Mouse (Mus musculus): ENCODE results near the gene Leng1. TPM values are rescaled to one million over a fixed set of nuclear protein-coding genes. Genes with fewer than 3 reads are reported as not detected.

Leng1 gene
- polyA plus RNA-seq, 1 experiment from 2014 or later: 13.4 TPM

DNA sequence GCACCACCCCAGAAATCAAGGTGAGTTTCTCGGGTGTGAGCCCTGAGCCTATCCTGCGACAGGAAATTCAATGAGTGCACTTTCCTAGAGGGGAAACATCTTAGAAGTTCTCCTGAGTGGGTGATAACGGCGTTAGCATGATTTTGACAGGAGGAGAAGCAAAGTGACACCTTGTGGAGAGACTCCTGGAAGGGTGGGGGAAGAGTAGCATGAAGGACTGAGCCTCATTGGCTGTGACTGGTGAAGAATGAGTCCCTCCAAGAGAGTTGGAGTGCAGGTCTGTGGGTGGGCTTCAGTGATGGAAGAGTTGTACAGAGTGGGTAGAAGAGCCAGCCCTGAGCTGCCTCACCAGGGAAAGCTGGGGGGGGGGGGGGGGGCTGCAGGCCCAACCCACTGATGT lies 8.7 kb downstream of the Leng1 start:
- 83% methylated on average over 4 of the region's 4 CpGs for WGBS
- Histone ChIP-seq H3K27me3 (replicated peaks; ENCODE audit: control insufficient read depth, insufficient read depth, low read length) (no peaks in the 10 kb centered on the region), H3K36me3 (ENCODE audit: control insufficient read depth, insufficient read depth, low read length) (peaks cover 91% of the 10 kb centered on the region), H3K27ac (ENCODE audit: low read depth, low read length) (no peak overlapping the region), H3K4me1 (replicated peaks; ENCODE audit: control insufficient read depth, insufficient read depth, low read length) (no peaks in the 10 kb centered on the region), H3K4me3 (ENCODE audit: low read depth, low read length) (no peak overlapping the region), H3K9me3 (ENCODE audit: control insufficient read depth, low read length) (no peaks in the 10 kb centered on the region), H3K9ac (ENCODE audit: low read depth, low read length) (no peak overlapping the region), H3K4me2 (no peak overlapping the region)
- DNase-seq (ENCODE audit: low spot score) (no peak), ATAC-seq (replicated peaks; ENCODE audit: low FRiP score) (no peak)

DNA sequence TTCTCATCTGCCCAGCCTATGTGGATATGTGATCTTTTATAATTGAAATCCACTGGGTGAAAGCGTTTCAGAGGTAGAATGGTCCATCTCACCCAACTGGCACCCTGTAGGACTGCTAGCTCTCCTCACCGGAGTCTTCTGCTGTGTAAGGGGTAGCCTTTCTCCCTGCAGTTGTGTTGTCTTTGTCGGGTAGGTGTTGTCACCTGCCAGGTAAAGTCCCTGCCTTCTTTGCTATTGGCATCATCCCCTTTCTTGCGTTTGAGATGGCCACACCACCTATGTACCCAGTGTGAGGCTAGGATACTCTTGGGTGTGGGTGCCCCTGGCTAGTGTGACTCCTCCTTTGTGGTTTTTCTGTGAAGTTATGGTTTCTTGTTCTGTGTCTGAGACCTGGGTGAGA lies 19.0 kb downstream of the Leng1 start:
- H3K27ac ChIP-seq (ENCODE audit: low read depth, low read length): no peak overlapping the region
- H3K9me3 ChIP-seq (ENCODE audit: control insufficient read depth, low read length): no peaks in the 10 kb centered on the region
- no peak for ATAC-seq (replicated peaks; ENCODE audit: low FRiP score)
- H3K27me3 ChIP-seq (replicated peaks; ENCODE audit: control insufficient read depth, insufficient read depth, low read length): no peaks in the 10 kb centered on the region
- peaks cover 29% of the 10 kb centered on the region for H3K4me1 ChIP-seq (replicated peaks; ENCODE audit: control insufficient read depth, insufficient read depth, low read length)
- 64% methylated on average over 4 of the region's 4 CpGs for WGBS
- H3K4me3 ChIP-seq (ENCODE audit: low read depth, low read length): peak overlapping the region; percentile 99
- H3K36me3 ChIP-seq (ENCODE audit: control insufficient read depth, insufficient read depth, low read length): peaks cover 13% of the 10 kb centered on the region
- DNase-seq (ENCODE audit: low spot score): no peak
- peak overlapping the region; percentile 90 for H3K4me2 ChIP-seq
- peak overlapping the region; percentile 99 for H3K9ac ChIP-seq (ENCODE audit: low read depth, low read length)

DNA sequence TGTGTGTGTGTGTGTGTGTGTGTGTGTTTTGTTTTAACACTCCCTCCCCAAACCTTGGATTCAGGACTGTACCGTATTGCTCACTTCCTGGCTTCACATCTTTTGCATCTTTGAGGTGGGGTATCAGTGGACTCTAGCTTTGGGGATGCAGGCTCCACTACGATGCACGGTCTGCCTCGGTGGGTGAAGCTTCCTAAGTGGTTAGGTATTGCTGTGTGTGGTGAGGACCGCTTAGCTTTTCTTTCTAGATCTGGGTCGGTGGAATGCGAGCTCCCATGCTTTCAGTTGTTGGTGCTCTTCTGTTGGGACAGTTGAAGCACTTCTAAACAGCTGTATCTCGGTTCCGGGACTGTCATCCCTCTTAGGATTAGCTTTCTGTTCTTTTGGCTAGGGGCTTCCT lies 19.5 kb downstream of the Leng1 start:
- WGBS: 15% methylated on average over 9 of the region's 9 CpGs
- Histone ChIP-seq H3K9ac (ENCODE audit: low read depth, low read length) (peak overlapping the region; percentile 99), H3K4me1 (replicated peaks; ENCODE audit: control insufficient read depth, insufficient read depth, low read length) (peaks cover 29% of the 10 kb centered on the region), H3K4me2 (peak overlapping the region; percentile 90), H3K9me3 (ENCODE audit: control insufficient read depth, low read length) (no peaks in the 10 kb centered on the region), H3K4me3 (ENCODE audit: low read depth, low read length) (peak overlapping the region; percentile 99), H3K27ac (ENCODE audit: low read depth, low read length) (no peak overlapping the region), H3K36me3 (ENCODE audit: control insufficient read depth, insufficient read depth, low read length) (peaks cover 12% of the 10 kb centered on the region), H3K27me3 (replicated peaks; ENCODE audit: control insufficient read depth, insufficient read depth, low read length) (no peaks in the 10 kb centered on the region)
- DNase-seq (ENCODE audit: low spot score) (no peak), ATAC-seq (replicated peaks; ENCODE audit: low FRiP score) (no peak)

DNA sequence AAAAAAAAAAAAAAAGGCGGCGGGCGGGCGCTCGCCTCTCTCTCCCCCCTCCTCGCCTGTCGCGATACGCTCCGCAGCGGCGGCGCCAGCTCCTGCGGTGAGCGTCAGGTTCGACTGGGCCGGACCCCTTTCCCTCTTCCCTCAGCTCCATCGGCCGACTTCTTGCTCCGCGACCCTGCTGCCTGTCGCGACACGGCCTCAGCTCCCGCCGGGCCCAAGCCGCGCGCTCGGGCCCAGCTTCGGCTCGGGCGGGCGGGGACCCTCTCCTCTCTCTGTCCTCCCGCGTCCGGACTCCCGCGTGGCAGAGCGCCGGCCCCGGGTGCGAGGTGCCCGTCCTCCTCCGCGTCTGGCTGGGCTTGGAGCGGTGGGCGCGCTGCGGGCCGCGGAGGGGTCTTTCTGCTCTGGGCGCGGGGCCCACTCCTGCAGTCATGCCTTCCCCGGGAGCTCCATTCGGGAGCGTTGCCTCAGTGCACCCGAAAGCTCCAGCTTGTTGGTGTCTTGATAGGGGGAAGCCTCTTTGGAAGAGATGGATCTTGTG lies 20.1 kb downstream of the Leng1 start:
- ATAC-seq (replicated peaks; ENCODE audit: low FRiP score) (peak; percentile 1; the same call in 1 of the 2 replicates), DNase-seq (ENCODE audit: low spot score) (no peak)
- Histone ChIP-seq H3K9ac (ENCODE audit: low read depth, low read length) (peak overlapping the region; percentile 99), H3K27me3 (replicated peaks; ENCODE audit: control insufficient read depth, insufficient read depth, low read length) (no peaks in the 10 kb centered on the region), H3K36me3 (ENCODE audit: control insufficient read depth, insufficient read depth, low read length) (peaks cover 10% of the 10 kb centered on the region; the same call in 1 of the 2 replicates), H3K4me2 (peak overlapping the region; percentile 90), H3K4me3 (ENCODE audit: low read depth, low read length) (peak overlapping the region; percentile 99), H3K9me3 (ENCODE audit: control insufficient read depth, low read length) (no peaks in the 10 kb centered on the region), H3K27ac (ENCODE audit: low read depth, low read length) (peak overlapping the region; percentile 98), H3K4me1 (replicated peaks; ENCODE audit: control insufficient read depth, insufficient read depth, low read length) (peaks cover 29% of the 10 kb centered on the region)
- under 1% methylated on average over 53 of the region's 58 CpGs for WGBS

DNA sequence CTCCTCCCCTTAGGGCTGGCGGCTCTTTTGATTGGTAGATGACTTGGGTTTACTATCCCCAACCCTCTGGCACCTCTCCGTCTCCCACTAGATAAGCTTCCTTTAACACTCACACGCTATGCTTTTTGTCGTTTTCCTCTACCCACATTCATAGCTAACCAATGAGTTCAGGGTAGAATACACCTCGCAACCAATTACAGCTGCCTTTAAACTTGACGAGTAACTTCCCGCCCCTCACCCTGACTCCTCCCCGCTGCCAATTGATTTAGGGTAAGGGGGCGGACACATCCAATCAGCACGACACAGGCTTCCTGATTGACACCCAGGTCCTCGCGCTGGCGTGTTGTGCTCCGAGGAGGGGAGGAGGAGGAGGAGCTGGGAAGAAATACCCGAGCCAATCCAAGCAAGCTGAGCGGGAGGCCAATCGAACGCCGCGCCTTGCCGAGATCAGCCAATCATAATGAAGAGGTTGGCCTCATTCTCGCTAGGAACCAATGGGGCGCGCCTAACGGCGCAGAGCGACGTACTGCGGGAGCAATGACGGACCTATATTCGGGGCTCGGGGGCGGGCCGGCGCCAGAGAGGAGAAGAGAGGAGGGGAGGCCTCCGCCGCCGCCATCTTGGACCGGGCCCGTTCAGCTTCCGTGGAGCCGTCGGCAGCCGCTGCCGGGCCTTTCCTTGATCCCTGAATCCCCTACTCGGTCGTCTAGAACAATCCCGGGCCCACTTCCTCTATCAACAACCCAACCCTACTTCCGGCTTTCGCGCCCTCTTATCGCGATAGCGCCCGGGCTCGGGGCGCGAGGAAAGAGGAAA lies 20.8 kb downstream of the Leng1 start, which contains the start of gene Cnot3:
Cnot3 (plus strand) TSS at position 597 of the 816 bp plus-strand sequence.
- under 1% methylated on average over 55 of the region's 58 CpGs for WGBS
- H3K4me2 ChIP-seq: peak within 1 kb of the TSS; percentile 90
- H3K27me3 ChIP-seq (replicated peaks; ENCODE audit: control insufficient read depth, insufficient read depth, low read length): no peaks in the 10 kb centered on the region
- H3K36me3 ChIP-seq (ENCODE audit: control insufficient read depth, insufficient read depth, low read length): peaks cover 13% of the 10 kb centered on the region
- peak within 1 kb of the TSS; percentile 99 for H3K9ac ChIP-seq (ENCODE audit: low read depth, low read length)
- H3K9me3 ChIP-seq (ENCODE audit: control insufficient read depth, low read length): no peaks in the 10 kb centered on the region
- ATAC-seq (replicated peaks; ENCODE audit: low FRiP score) (peak; percentile 96), DNase-seq (ENCODE audit: low spot score) (peak; percentile 92)
- H3K27ac ChIP-seq (ENCODE audit: low read depth, low read length): peak within 1 kb of the TSS; percentile 98
- peaks cover 29% of the 10 kb centered on the region for H3K4me1 ChIP-seq (replicated peaks; ENCODE audit: control insufficient read depth, insufficient read depth, low read length)
- peak within 1 kb of the TSS; percentile 99 for H3K4me3 ChIP-seq (ENCODE audit: low read depth, low read length)

DNA sequence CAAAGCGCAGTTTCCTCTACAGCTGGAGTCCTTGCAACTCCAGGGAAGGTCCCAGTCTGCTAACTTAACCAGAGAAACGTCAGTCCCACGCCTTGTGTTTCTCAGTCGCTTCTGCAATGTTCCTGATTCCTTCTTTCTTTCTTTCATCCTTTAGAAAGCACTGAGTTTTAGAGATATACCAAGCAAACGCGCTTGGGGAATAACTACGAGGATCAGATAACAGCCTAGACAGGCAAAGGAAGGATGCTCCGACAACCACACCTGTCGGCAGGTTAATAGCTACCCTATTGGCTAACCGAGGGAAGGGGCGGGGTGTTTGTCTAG lies 21.3 kb downstream of the Leng1 start:
- 0 out of 2 replicates have a peak overlapping the region, but pooled peaks have one; percentile 20 for H3K9ac ChIP-seq (ENCODE audit: low read depth, low read length)
- 0% methylated on average over 11 of the region's 11 CpGs for WGBS

DNA sequence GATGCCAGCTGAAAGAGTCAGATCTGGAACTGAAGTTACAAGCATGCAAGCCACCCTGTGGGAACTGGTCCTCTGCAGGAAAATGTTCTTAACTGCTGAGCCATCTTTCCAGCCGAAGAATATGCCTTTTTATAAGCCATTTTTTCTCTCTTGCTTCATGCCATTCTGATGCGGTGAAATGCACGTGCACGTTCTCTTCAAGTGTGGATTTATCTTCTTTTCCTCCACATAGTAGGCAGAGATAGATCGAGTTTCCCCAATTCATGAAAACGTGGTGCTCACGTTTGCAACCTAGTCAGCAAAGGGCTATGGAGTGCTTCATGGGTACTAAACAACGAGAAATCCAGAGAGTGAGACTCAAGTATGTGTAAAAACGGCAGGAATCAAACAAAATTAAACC lies 21.8 kb downstream of the Leng1 start:
- Histone ChIP-seq H3K9ac (ENCODE audit: low read depth, low read length) (0 out of 2 replicates have a peak overlapping the region, but pooled peaks have one; percentile 20), H3K27me3 (replicated peaks; ENCODE audit: control insufficient read depth, insufficient read depth, low read length) (no peaks in the 10 kb centered on the region), H3K4me2 (peak overlapping the region; percentile 90), H3K9me3 (ENCODE audit: control insufficient read depth, low read length) (no peaks in the 10 kb centered on the region), H3K27ac (ENCODE audit: low read depth, low read length) (peak overlapping the region; percentile 6; the same call in 1 of the 2 replicates), H3K4me3 (ENCODE audit: low read depth, low read length) (peak overlapping the region; percentile 99), H3K36me3 (ENCODE audit: control insufficient read depth, insufficient read depth, low read length) (peaks cover 19% of the 10 kb centered on the region), H3K4me1 (replicated peaks; ENCODE audit: control insufficient read depth, insufficient read depth, low read length) (peaks cover 29% of the 10 kb centered on the region)
- DNase-seq (ENCODE audit: low spot score): no peak
- no peak for ATAC-seq (replicated peaks; ENCODE audit: low FRiP score)
- WGBS: 18% methylated on average over 9 of the region's 9 CpGs

More for the DNA sequence above, 21.3 kb downstream of the Leng1 start:
- H3K4me3 ChIP-seq (ENCODE audit: low read depth, low read length): peak overlapping the region; percentile 99
- peak overlapping the region; percentile 6 for H3K27ac ChIP-seq (ENCODE audit: low read depth, low read length)
- DNase-seq (ENCODE audit: low spot score): no peak
- peaks cover 15% of the 10 kb centered on the region for H3K36me3 ChIP-seq (ENCODE audit: control insufficient read depth, insufficient read depth, low read length)
- H3K4me1 ChIP-seq (replicated peaks; ENCODE audit: control insufficient read depth, insufficient read depth, low read length): peaks cover 29% of the 10 kb centered on the region
- ATAC-seq (replicated peaks; ENCODE audit: low FRiP score): no peak
- peak overlapping the region; percentile 90 for H3K4me2 ChIP-seq
- no peaks in the 10 kb centered on the region for H3K27me3 ChIP-seq (replicated peaks; ENCODE audit: control insufficient read depth, insufficient read depth, low read length)
- no peaks in the 10 kb centered on the region for H3K9me3 ChIP-seq (ENCODE audit: control insufficient read depth, low read length)

DNA sequence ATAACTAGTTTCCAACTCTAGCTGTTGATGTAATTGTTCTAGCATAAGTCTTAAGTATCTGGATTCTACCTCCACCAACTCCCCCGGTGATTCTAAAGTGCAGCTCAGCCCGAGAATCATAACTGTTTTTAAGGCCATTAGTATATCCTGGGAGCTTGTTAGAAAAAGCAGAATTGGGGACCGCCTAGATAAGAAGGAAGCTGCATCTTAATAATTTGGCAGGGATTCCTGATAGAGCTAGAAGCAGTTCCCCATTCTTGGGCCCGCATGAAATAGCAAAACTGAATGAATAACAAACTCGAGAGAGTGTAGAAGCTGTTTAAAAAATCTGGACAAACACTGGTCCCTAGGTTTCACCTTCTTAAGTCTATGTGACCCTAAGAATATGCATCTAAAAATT lies 22.2 kb downstream of the Leng1 start:
- H3K9ac ChIP-seq (ENCODE audit: low read depth, low read length): no peak overlapping the region
- peak overlapping the region; percentile 90 for H3K4me2 ChIP-seq
- H3K4me1 ChIP-seq (replicated peaks; ENCODE audit: control insufficient read depth, insufficient read depth, low read length): peaks cover 25% of the 10 kb centered on the region
- no peak overlapping the region for H3K27ac ChIP-seq (ENCODE audit: low read depth, low read length)
- 57% methylated on average over 5 of the region's 5 CpGs for WGBS
- DNase-seq (ENCODE audit: low spot score) (no peak), ATAC-seq (replicated peaks; ENCODE audit: low FRiP score) (no peak)
- H3K9me3 ChIP-seq (ENCODE audit: control insufficient read depth, low read length): no peaks in the 10 kb centered on the region
- H3K27me3 ChIP-seq (replicated peaks; ENCODE audit: control insufficient read depth, insufficient read depth, low read length): no peaks in the 10 kb centered on the region
- H3K36me3 ChIP-seq (ENCODE audit: control insufficient read depth, insufficient read depth, low read length): peaks cover 21% of the 10 kb centered on the region
- no peak overlapping the region for H3K4me3 ChIP-seq (ENCODE audit: low read depth, low read length)

Data from liver, embryonic 11.5 days (tissue).